Mouse (Mus musculus) left cerebral cortex, postnatal 25 days (tissue): ENCODE measurements around the gene Saxo1. TPM values are rescaled to one million over a fixed set of nuclear protein-coding genes. Genes with fewer than 3 reads are reported as not detected.
A peak's percentile ranks its signal among the peaks of the same experiment; 100 is the strongest.

Source experiments
- DNase-seq, 2 experiments: peaks; one replicate each; pipeline ENCODE4 v3.0.0; 2022; ENCODE audit warnings: low spot score in 2 of 2, mixed read lengths in 1 of 2
- intact Hi-C: fragments of 180-260 bp; cut with DNase I; formaldehyde crosslinking; loops from one replicate; pipeline ENCODE4 v1.15.1; 2025
- total RNA-seq, 2 experiments: library from RNA; stranded (reverse); gene quantifications; 2 replicates each; pipeline ENCODE4 v1.2.3; 2021

The Saxo1 gene
- total RNA-seq = not detected

- DNase-seq = no peak
- intact Hi-C loops = no loop called here
These were observed at the start of gene Saxo1 for GRCm38 (mm10) chr4:86558228-86558627. TSS of gene Saxo1 (minus strand) at chr4:86558328.

DNA sequence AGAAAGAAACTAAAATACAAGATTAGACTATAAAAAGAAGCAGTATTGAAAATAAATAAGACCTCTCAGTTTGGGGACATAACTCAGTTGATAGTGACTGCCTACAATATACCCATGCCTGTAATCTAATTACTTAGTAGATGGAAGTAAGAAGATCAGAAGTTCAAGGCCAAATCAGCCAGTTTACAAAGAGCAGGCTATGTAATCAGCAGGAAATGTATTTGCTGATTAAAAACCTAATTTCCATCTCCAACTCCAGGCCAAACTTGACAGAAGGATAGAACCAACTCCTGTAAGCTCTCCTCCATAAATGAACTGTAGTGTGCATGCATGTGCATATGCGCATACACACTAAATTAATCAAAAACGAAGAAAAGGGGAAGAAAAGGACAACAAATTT lies 33.2 kb upstream of the Saxo1 start:
- intact Hi-C loops = no loop called here
- DNase-seq = no peak

DNA sequence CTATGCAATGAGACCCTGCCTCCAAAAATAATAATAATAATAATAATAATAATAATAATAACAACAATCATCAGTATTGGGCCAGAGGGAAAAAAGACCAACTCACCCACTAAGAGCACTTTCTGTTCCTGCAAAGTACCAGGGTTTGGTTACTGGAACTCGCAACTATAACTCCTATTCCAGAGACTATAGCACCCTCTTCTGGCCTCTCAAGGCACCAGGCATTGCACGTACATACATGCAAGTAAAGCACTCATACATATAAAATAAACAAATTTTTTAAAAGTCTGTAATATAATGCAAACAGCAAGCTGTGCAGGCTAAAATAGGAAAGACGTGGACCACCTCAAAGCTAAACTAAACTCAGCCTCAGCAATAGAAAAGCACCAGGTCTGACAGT lies 30.1 kb upstream of the Saxo1 start:
- intact Hi-C loops = no loop called here
- DNase-seq = no peak

DNA sequence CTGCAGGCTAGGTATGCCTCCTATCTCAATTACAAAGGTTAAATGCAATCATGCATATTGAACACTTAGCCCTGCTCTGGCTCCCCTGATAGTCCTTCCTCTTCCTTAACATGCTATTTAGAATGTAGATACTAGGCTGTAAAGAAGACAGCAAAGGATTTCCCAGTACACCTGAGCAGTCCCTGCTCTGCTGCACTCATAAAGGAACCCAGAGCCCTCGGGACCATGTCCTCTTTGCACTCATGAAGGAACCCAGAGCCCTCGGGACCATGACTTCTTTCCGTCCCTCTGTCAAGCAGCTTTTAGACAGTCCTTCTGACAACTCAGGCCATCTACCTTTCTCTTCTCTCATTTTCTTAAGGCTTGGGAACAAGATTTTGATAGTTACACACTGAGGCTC lies 22.5 kb upstream of the Saxo1 start:
- no peak for DNase-seq
- intact Hi-C loops = no loop called here

DNA sequence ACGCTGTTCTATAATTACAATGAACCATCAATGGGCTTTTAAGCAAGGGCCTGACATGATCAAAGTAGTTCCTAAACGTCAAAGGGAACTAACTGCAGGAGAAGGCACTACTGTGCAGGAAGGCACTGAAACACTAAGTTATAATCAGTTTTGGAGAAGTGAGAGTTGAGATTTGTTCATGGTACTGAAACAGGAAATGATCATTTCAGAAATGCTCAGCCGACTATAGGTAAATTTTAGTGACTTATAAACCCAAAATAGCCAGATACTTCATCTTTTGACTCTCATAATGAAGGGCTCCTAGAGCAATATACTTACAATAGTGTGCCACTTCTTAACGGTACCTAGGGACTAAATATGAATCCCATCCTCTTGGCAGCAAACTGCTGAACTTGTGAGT lies 21.9 kb upstream of the Saxo1 start:
- intact Hi-C loops = no loop called here
- no peak for DNase-seq

DNA sequence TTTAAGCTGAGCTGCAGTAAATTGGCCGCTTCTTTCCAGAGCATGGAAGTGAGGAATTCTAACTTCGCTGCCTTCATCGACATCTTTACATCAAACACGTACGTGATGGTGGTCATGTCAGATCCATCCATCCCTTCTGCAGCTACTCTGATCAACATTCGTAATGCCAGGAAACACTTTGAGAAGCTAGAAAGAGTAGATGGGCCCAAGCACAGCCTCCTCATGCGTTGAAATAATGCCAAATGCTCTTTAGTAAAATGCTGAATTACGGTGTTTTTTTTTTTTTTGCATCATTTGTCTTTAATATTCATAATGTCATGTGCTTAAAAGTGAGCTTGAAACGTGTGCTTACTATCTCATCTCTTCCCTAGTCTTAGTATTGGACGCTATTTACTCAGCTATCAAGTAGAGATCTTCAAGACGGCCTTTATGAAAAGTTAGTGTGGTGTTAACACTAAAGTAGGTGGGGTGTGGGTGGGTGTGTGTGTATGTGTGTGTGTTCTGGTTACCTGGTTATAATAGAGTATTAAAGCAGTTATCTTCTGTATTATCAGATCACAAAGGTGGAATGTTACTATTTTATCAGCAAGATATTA lies 18.6 kb upstream of the Saxo1 start:
- DNase-seq = no peak
- intact Hi-C loops = no loop called here

GRCm38 (mm10) chr4:86576120-86576541 lies 18.0 kb upstream of the Saxo1 start:
- peak; percentile 44 to 60 for DNase-seq
- intact Hi-C loops = no loop called here

GRCm38 (mm10) chr4:86575283-86575983 lies 17.3 kb upstream of the Saxo1 start, which contains the start of gene Rraga:
TSS of gene Rraga (plus strand) at chr4:86575668.
- intact Hi-C loops = loop anchor here (1.0 to 2.0 kb wide), 2 partner anchors 37 to 121 kb away; partner anchors contain the start of gene Haus6
- peak; percentile 95 to 96 for DNase-seq

GRCm38 (mm10) chr4:86574939-86575282 lies 16.8 kb upstream of the Saxo1 start:
- intact Hi-C loops = loop anchor here (1.0 to 2.0 kb wide), 2 partner anchors 38 to 121 kb away; partner anchors contain the start of gene Haus6
- no peak for DNase-seq

- DNase-seq = no peak
These were observed 2.9 kb upstream of the Saxo1 start for GRCm38 (mm10) chr4:86561061-86561460.

DNA sequence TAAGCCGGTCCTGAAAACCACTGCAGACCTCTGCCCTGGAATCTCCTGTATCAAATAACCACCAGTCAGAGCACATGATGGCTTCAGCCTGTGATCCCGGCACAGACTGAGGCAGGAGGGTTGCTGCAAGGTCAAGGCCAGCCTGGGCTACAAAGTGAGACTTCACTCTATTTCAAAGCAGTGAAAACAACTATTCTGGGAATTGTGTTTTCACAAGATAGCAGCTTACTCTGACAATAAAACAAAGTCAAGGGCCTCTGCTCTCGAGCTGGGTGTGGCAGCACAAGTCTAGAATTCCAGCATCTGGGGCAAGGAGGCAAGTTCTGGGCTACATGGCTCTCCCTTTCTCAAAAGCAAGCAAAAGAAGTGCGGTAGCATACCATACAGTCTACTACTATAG lies 878 bp upstream of the Saxo1 start:
- no peak for DNase-seq
- intact Hi-C loops = no loop called here

More at GRCm38 (mm10) chr4:86561061-86561460, 2.9 kb upstream of the Saxo1 start:
- intact Hi-C loops = no loop called here

GRCm38 (mm10) chr4:86557371-86557770 lies 757 bp downstream of the Saxo1 start:
- no peak for DNase-seq
- intact Hi-C loops = no loop called here

DNA sequence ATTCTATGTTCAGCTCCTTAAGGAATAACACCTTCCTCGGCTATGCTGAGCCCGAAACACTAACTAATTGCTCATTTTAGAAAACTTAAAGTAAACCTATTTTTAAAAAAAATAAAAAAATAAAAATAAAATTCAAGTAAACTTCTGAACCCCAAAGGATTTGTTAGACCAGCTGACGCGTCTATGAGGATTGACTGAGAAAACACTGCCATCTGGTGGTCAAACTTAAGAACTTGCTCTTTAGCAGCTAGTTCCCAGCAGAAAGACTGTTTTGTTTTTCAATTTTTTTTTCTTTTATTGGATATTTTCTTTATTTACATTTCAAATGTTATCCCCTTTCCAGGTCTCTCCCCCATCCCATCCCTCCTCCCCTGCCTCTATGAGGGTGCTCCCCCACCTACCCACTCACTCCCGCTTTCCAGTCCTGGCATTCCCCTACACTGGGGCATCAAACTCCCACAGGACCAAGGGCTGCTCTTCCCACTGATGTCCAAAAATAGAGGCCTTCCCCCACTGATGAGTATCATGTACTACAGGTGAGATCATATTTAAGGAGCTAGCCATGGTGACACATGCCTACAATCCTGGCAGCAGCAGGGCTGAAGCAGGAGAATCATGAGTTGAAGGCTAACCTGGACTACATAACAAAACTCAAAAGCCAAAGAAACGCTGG lies 3.0 kb downstream of the Saxo1 start:
- intact Hi-C loops = no loop called here
- DNase-seq = peak in 1 of 2 experiments; percentile 21

- intact Hi-C loops = loop anchor here (5.0 to 10.0 kb wide), 2 partner anchors 494 to 1386 kb away; no protein-coding TSS in a partner anchor
- no peak for DNase-seq
These were observed 9.8 kb downstream of the Saxo1 start for GRCm38 (mm10) chr4:86548332-86548731.

- DNase-seq = peak; percentile 4 to 37
These were observed 12.5 kb downstream of the Saxo1 start for GRCm38 (mm10) chr4:86545615-86546014.

GRCm38 (mm10) chr4:86543999-86544398 lies 14.1 kb downstream of the Saxo1 start:
- DNase-seq = no peak
- intact Hi-C loops = loop anchor here (10.0 kb wide), 1 partner anchor 489 kb away; no protein-coding TSS in a partner anchor

More at GRCm38 (mm10) chr4:86545615-86546014, 12.5 kb downstream of the Saxo1 start:
- intact Hi-C loops = loop anchor here (2.0 to 10.0 kb wide), 3 partner anchors 491 to 1383 kb away; no protein-coding TSS in a partner anchor

DNA sequence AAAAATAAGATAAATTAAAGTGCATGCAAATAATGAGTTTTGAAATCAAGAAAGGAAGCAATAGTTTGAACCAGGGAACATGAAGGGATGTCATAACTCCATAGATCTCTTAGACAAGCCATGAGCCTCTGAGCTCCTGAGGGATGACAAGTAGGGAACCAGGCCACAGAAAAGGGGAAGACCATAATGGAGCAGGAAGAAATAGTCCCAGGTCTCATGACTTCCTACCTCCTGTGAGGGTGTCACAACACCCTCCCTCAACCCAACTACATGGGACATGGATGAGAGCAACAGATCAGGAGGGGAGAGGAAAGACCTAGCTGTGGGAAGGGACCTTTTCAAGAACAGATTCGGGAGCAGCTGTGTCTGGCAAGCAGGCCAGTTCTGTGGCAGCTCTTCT lies 16.6 kb downstream of the Saxo1 start:
- DNase-seq = no peak
- intact Hi-C loops = loop anchor here (10.0 kb wide), 1 partner anchor 487 kb away; no protein-coding TSS in a partner anchor

DNA sequence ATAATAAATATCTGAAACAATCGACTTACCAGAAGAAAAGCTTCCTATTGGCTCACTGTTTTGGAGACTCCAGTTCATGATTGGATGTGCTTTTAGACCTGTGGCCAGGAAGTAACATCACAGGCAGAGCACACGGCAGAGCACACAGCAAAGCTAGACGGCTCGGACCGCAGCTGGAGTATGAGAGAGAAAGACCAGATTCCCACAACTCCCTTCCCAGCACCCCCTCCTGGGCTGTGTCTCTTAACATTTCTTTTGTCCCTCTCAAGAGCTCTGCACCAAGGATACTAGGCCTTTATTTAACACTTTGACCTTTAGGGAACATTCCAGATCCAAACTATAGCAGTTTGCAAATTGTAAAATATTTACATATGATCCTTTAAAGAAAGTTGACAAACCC lies 19.2 kb downstream of the Saxo1 start:
- intact Hi-C loops = no loop called here
- no peak for DNase-seq

GRCm38 (mm10) chr4:86537972-86538371 lies 20.2 kb downstream of the Saxo1 start:
- intact Hi-C loops = no loop called here

GRCm38 (mm10) chr4:86534091-86534481 lies 24.0 kb downstream of the Saxo1 start:
- no peak for DNase-seq
- intact Hi-C loops = no loop called here

More at GRCm38 (mm10) chr4:86537972-86538371, 20.2 kb downstream of the Saxo1 start:
- DNase-seq = no peak
